Mouse (Mus musculus): ENCODE data around the gene Tradd.

- TF ChIP-seq CTCF (IDR thresholded peaks at IDR 0.05; ENCODE audit: control insufficient read depth, insufficient read depth, insufficient replicate concordance, low read depth, low read length) (no peak), POLR2A (IDR thresholded peaks at IDR 0.05; ENCODE audit: control insufficient read depth, low read depth, low read length) (no peak)
Observed at GRCm38 (mm10) chr8:105292471-105292870, 28.1 kb upstream of the Tradd start.

Measured in testis, adult 2 months (tissue).